Mouse (Mus musculus) heart, postnatal 0 days (tissue): Measurements from ENCODE around the gene Bcl9l. TPM values are rescaled to one million over a fixed set of nuclear protein-coding genes. Genes with fewer than 3 reads are reported as not detected.

ENCODE experiments used
- ATAC-seq: fragments of 200-750 bp; cut with Nextera tagmentation; 2 replicates; pipeline ENCODE4 v1.8.0; 2017; ENCODE audit warnings: low read depth, moderate number of reproducible peaks, moderate library complexity; ENCODE audit not compliant: insufficient read depth
- DNase-seq: peaks from one replicate; pipeline ENCODE4 v3.0.0-alpha.2; 2016; ENCODE audit warnings: low spot score
- H3K27ac ChIP-seq: fragments of 300-500 bp; sonication (generic); 2 replicates; pipeline ENCODE4 v1.5.1; 2014; ENCODE audit warnings: low read depth, mild to moderate bottlenecking
- H3K27me3 ChIP-seq: fragments of 300-500 bp; sonication (generic); 2 replicates; pipeline ENCODE4 v1.6.1; 2014; ENCODE audit warnings: low read length, mixed read lengths; ENCODE audit not compliant: control insufficient read depth, insufficient read depth
- H3K36me3 ChIP-seq: fragments of 300-500 bp; sonication (generic); replicated peaks from 2 replicates; pipeline ENCODE4 v1.6.1; 2014; ENCODE audit warnings: low read length, mixed read lengths; ENCODE audit not compliant: control insufficient read depth, insufficient read depth
- H3K4me1 ChIP-seq: fragments of 300-500 bp; sonication (generic); 2 replicates; pipeline ENCODE4 v1.6.1; 2014; ENCODE audit warnings: antibody characterized with exemption; ENCODE audit not compliant: control insufficient read depth, insufficient read depth
- H3K4me2 ChIP-seq: fragments of 300-500 bp; sonication (generic); 2 replicates; pipeline ENCODE4 v1.6.1; 2014; ENCODE audit warnings: low read depth, mild to moderate bottlenecking, low read length, moderate library complexity
- H3K4me3 ChIP-seq: fragments of 300-500 bp; sonication (generic); 2 replicates; pipeline ENCODE4 v1.5.1; 2014; ENCODE audit warnings: low read depth, low read length
- H3K9ac ChIP-seq: fragments of 300-500 bp; sonication (generic); replicated peaks from 2 replicates; pipeline ENCODE4 v1.6.1; 2014; ENCODE audit warnings: low read depth, low read length, mixed read lengths
- H3K9me3 ChIP-seq: fragments of 300-500 bp; sonication (generic); replicated peaks from 2 replicates; pipeline ENCODE4 v1.6.1; 2016; ENCODE audit warnings: low read length; ENCODE audit not compliant: control insufficient read depth
- CTCF ChIP-seq: IDR thresholded peaks from 2 replicates; pipeline ENCODE4 v1.5.1; 2016; ENCODE audit warnings: antibody characterized with exemption, control low read depth, low read depth
- EP300 ChIP-seq: IDR thresholded peaks from 2 replicates; pipeline ENCODE4 v1.6.1; 2016; ENCODE audit warnings: antibody characterized with exemption, low read depth
- WGBS: fragments of 180-500 bp; shearing (Covaris S2); extraction: QIAGEN DNeasy Blood & Tissue Kit; methylation state at CpG from one replicate; pipeline ENCODE4 v1.1.7; 2014; 5-methylcytosine and 5-hydroxymethylcytosine counted together
- polyA plus RNA-seq: library from polyadenylated mRNA; unstranded; fragments of >200 nt; fragmentation: Nextera tagmentation; extraction: Ambion mirVana; gene quantifications from 2 replicates; pipeline ENCODE4 v1.2.1, GENCODE M21; 2015
- total RNA-seq: library from RNA; depleted of rRNA; stranded (reverse); fragments of >200 nt; gene quantifications from 2 replicates; pipeline ENCODE4 v1.2.3, GENCODE M21; 2014; ENCODE audit warnings: low replicate concordance

The Bcl9l gene
- total and polyA plus RNA-seq, 2 experiments from 2014 or later, result 5.2 to 12.4 TPM

GRCm38 (mm10) chr9:44483510-44484044, 952 bp downstream of the Bcl9l start:
- no peaks in the 10 kb centered on the region for H3K36me3 ChIP-seq
- DNase-seq (peak; percentile 88), ATAC-seq (peak; percentile 10; the same call in 1 of the 2 replicates)
- peak overlapping the region; percentile 97 for H3K4me3 ChIP-seq
- WGBS, result 0% methylated on average over 12 of the region's 12 CpGs
- TF ChIP-seq EP300, result no peak
- TF ChIP-seq CTCF, result peak; percentile 5; the same call in 1 of the 2 replicates
- H3K4me1 ChIP-seq, result peaks cover 34% of the 10 kb centered on the region
- peak overlapping the region; percentile 94 for H3K9ac ChIP-seq
- H3K9me3 ChIP-seq, result no peaks in the 10 kb centered on the region
- peak overlapping the region; percentile 93 for H3K27ac ChIP-seq
- H3K27me3 ChIP-seq, result no peaks in the 10 kb centered on the region
- H3K4me2 ChIP-seq, result peak overlapping the region; percentile 85

GRCm38 (mm10) chr9:44484311-44485104, 1.9 kb downstream of the Bcl9l start:
- peak overlapping the region; percentile 85 for H3K4me2 ChIP-seq
- peak overlapping the region; percentile 97 for H3K4me3 ChIP-seq
- no peaks in the 10 kb centered on the region for H3K36me3 ChIP-seq
- TF ChIP-seq EP300 (no peak), CTCF (no peak)
- WGBS, result 12% methylated on average over 7 of the region's 7 CpGs
- H3K27me3 ChIP-seq, result no peaks in the 10 kb centered on the region
- no peaks in the 10 kb centered on the region for H3K9me3 ChIP-seq
- peak overlapping the region; percentile 94 for H3K9ac ChIP-seq
- H3K27ac ChIP-seq, result peak overlapping the region; percentile 93
- ATAC-seq, result no peak
- DNase-seq, result no peak
- peaks cover 42% of the 10 kb centered on the region for H3K4me1 ChIP-seq

GRCm38 (mm10) chr9:44485105-44485515, 2.5 kb downstream of the Bcl9l start:
- H3K36me3 ChIP-seq, result no peaks in the 10 kb centered on the region
- TF ChIP-seq CTCF (no peak), EP300 (no peak)
- H3K9me3 ChIP-seq, result no peaks in the 10 kb centered on the region
- H3K4me2 ChIP-seq, result peak overlapping the region; percentile 85
- DNase-seq (no peak), ATAC-seq (no peak)
- H3K27ac ChIP-seq, result peak overlapping the region; percentile 93
- peak overlapping the region; percentile 97 for H3K4me3 ChIP-seq
- peaks cover 48% of the 10 kb centered on the region for H3K4me1 ChIP-seq
- no peaks in the 10 kb centered on the region for H3K27me3 ChIP-seq
- H3K9ac ChIP-seq, result peak overlapping the region; percentile 37; the same call in 1 of the 2 replicates
- 42% methylated on average over 6 of the region's 6 CpGs for WGBS

- H3K27ac ChIP-seq, result peak overlapping the region; percentile 93
- no peak for TF ChIP-seq CTCF
- no peak for TF ChIP-seq EP300
- H3K27me3 ChIP-seq, result no peaks in the 10 kb centered on the region
- H3K36me3 ChIP-seq, result no peaks in the 10 kb centered on the region
- 28% methylated on average over 13 of the region's 14 CpGs for WGBS
- H3K4me2 ChIP-seq, result peak overlapping the region; percentile 85
- no peaks in the 10 kb centered on the region for H3K9me3 ChIP-seq
- peak overlapping the region; percentile 37 for H3K9ac ChIP-seq
- DNase-seq (no peak), ATAC-seq (no peak)
- H3K4me1 ChIP-seq, result peaks cover 53% of the 10 kb centered on the region
- H3K4me3 ChIP-seq, result peak overlapping the region; percentile 97
These were observed 3.0 kb downstream of the Bcl9l start for GRCm38 (mm10) chr9:44485516-44486161.

GRCm38 (mm10) chr9:44486335-44486734, 3.7 kb downstream of the Bcl9l start:
- no peak for ATAC-seq
- H3K27ac ChIP-seq, result peak overlapping the region; percentile 93
- 6% methylated on average over 3 of the region's 3 CpGs for WGBS
- H3K9me3 ChIP-seq, result no peaks in the 10 kb centered on the region
- peak overlapping the region; percentile 37 for H3K9ac ChIP-seq
- peak overlapping the region; percentile 85 for H3K4me2 ChIP-seq
- no peaks in the 10 kb centered on the region for H3K27me3 ChIP-seq
- DNase-seq, result no peak
- peak overlapping the region; percentile 97 for H3K4me3 ChIP-seq
- peaks cover 60% of the 10 kb centered on the region for H3K4me1 ChIP-seq
- TF ChIP-seq EP300, result no peak
- H3K36me3 ChIP-seq, result peaks cover 2% of the 10 kb centered on the region; the same call in 1 of the 2 replicates
